Mouse (Mus musculus) adrenal gland, adult 2 months (tissue): Measurements from ENCODE around the gene Tiam2. TPM values are rescaled to one million over a fixed set of nuclear protein-coding genes. Genes with fewer than 3 reads are reported as not detected.
"Not testable (repeated sequence)": the region's sequence is repeated elsewhere in the genome, so short reads cannot be mapped to it uniquely, and the experiment has no call there.

Experiments
- DNase-seq: peaks from one replicate; pipeline ENCODE4 v3.0.0; 2021
- polyA plus RNA-seq: library from polyadenylated mRNA; depleted of rRNA; stranded (reverse); fragments of >200 nt; gene quantifications from 2 replicates; pipeline ENCODE4 v1.2.3, GENCODE M21; 2012
- total RNA-seq, 2 experiments: library from RNA; stranded (reverse); gene quantifications; 2 replicates each; pipeline ENCODE4 v1.2.3; 2021

The Tiam2 gene
- total and polyA plus RNA-seq, 3 experiments, result 6.5 to 29.4 (median 22.3) TPM

DNA sequence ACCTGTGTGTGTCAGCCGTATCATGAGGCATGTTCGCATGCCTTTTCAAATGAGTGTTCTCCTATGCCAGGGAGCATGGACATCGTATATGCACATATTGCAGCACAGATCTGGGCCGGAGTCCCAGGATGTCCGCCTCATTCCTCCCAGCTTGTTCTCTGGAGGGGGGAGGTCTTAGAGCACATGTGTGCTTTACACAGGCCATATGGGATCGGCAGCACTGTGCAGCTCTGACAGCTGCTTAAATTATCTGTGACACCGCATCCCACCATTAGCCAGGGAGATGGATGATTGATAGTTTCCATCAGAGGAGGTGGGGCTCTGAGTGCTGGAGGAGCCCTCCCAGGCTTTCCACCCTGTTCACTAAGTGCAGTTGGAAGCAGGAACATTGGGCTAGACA is 12.4 kb downstream of the Tiam2 start:
- DNase-seq, result no peak

DNA sequence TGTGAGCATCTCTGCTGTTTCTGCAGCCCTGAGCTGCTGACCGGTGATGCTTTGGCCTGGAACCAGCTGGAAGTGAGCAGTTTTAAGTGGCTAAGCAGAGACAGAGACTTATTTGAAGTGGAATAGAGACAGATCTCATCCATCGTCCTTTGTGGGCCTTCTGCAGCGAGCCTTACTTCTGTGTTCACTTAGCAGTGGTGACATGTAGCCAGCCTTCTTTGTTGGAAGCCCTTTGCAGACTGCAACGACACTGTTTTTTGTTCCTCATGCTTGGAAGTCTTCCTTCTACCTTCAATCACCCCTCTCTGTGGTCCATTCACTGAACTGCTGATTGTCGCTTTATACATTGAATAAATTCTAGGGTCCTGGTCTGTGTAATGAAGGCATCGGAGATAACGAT is 18.5 kb downstream of the Tiam2 start:
- no peak for DNase-seq

DNA sequence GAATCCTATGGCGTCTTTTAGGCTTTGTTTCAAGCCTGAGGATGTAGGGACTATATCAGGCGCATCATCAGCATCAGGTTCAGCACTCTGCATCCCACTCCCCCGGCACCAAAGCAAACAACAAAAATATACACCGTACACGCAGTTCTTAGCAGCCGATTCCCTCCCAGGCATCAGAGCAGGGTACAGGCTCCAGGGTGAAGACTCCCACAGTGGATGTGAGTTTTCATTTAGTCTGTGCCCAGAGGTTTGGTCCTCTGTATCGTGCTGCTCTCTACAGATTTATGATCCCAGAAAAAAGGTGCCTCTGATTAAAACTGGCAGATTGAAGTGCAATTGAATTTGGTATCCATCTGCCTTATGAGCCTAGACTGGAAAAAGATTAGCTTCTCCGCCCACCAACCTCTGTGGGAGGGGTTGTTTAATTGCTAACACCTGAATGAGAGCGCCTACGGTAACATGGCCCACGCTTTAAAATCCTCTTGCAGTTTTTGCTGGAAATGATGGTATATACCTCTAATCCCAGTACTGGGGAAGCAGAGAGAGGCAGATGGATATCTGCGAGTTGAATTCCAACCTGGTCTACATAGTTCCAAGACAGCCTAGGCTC is 19.0 kb downstream of the Tiam2 start:
- DNase-seq, result no peak

- no peak for DNase-seq
These were observed 21.4 kb downstream of the Tiam2 start for GRCm38 (mm10) chr17:3347800-3348199.

GRCm38 (mm10) chr17:3349331-3349730 is 23.0 kb downstream of the Tiam2 start:
- no peak for DNase-seq

DNA sequence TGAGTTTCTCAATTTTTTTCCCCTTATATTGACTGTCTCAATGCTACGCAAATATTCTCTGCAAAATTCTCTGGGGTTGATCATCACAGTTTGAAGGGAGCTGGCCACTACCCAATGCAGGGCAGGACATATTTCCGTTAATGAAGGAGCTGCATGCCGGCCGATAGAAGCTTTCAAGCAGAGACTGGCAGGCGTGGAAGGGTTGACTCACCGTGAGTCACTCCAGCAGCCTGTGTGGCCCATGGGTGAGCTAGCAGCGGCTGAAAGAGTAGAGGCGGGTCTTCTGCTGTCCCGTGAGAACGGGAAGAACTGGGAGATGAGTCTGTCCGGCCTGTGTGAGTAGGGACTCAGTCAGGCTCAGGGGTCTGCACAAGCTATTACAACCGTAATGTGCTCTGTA is 23.6 kb downstream of the Tiam2 start:
- DNase-seq, result peak; percentile 90

- DNase-seq, result no peak
These were observed 24.0 kb downstream of the Tiam2 start for GRCm38 (mm10) chr17:3350405-3350804.

DNA sequence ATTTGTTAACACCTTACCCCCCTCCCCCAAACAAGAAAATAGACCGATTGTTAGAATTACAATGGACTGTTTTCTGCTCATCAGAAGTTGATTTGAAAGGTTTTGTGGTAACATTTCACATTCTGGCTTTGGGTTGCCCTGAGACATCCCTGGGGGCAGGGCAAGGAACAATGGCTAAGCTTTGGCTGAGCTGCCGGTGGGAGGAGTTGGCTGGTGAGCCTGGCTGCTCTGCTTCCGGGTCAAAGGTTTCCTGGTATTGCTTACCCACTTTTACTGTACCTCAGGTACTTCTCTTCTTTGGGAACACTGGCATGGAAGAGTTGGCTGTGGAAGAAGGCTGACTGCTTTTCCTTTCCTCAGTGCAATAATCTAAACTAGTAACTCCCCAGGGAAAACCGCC is 25.3 kb downstream of the Tiam2 start:
- peak; percentile 17 for DNase-seq

DNA sequence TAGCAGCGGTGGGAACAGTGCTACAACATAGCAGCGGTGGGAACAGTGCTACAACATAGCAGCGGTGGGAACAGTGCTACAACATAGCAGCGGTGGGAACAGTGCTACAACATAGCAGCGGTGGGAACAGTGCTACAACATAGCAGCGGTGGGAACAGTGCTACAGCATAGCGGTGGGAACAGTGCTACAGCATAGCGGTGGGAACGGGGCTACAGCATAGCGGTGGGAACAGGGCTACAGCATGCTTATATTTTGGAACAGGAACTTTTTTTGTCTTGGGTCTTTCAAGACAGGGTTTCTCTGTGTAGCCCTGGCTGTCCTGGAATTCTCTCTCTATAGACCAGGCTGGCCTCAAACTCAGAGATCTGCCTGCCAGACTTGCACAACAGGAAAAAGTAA is 26.8 kb downstream of the Tiam2 start:
- not testable (repeated sequence) for DNase-seq

GRCm38 (mm10) chr17:3354856-3355255 is 28.5 kb downstream of the Tiam2 start:
- no peak for DNase-seq

GRCm38 (mm10) chr17:3356633-3357365 is 30.4 kb downstream of the Tiam2 start:
- no peak for DNase-seq

DNA sequence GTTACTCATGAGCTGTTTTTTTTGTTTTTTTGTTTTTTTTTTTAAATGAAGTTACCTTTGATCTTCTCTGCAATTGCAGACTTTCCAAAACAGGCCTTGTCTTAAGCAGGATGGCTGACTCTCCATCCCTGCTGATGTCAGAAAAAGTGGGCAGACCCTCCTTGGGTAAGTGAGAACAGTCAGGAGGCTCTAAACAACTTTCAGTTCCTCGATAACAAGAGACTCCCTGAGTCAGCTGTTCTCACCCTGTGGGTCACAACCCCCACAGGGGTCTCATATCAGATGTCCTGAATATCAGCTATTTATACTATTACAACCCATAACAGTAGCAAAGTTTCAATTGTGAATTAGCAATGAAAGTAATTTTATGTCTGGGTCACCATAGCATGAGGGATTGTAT is 33.9 kb downstream of the Tiam2 start:
- DNase-seq, result no peak

- DNase-seq, result no peak
These were observed 35.4 kb downstream of the Tiam2 start for GRCm38 (mm10) chr17:3361751-3362150.

GRCm38 (mm10) chr17:3363216-3363615 is 36.8 kb downstream of the Tiam2 start:
- DNase-seq, result no peak

DNA sequence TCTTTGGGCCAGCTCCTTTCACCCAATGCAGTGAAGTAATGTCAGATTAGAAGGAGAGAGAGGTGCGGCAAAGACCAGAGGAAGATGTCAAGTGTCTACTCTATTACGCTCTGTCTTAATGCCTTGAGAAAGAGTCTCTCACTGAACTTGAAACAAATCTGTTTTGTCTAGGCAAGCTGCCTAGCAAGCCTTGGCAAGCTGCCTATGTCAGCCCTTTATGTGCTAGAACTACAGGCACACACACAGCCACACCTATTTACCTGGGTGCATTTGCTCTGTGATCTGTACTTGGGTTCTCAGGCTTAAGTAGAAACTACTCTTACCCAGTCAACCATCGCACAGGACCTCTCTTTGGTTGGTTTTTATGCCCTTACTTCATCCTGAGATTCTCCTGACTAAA is 40.4 kb downstream of the Tiam2 start:
- DNase-seq, result peak; percentile 9

GRCm38 (mm10) chr17:3368386-3368785 is 42.0 kb downstream of the Tiam2 start:
- DNase-seq, result no peak

GRCm38 (mm10) chr17:3369631-3370030 is 43.3 kb downstream of the Tiam2 start:
- DNase-seq, result peak; percentile 8

DNA sequence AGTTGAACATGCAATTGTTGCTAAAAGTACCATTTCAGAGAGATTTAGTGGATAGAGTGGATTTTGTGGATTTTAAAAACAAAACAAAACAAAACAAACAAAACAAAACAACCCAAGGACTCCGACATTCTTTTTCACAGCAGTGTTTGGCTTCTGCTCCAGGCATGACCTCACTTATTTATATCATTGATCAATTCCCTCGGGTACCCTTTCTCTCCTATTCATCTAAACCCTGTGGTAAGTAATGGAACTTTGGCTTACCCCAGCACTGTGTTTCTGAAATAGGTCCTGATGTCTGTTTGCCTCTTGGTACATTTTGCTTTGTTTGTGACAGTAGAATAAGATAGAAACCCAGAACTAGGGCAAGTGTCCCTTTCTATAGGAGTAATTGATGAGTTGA is 52.2 kb downstream of the Tiam2 start:
- no peak for DNase-seq

GRCm38 (mm10) chr17:3379753-3380588 is 53.6 kb downstream of the Tiam2 start:
- no peak for DNase-seq

DNA sequence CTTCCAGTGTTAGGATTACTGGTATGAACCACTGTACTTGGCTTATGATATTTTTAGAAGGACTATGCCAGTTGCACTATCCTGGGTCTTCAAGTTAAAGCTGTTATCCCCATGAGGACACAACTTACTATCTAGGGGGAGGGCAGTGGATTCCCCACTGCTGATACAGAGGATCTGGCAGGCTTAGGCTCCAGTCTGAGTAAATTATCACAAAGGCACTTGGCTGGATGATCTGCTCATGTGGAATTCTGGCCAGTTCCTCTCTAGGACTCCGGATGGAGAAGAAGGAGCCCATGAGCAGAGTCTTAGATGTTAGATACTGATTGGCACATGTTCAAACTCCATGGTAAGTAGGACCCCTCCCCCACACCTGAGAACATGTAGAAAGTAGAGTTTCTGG is 59.0 kb downstream of the Tiam2 start:
- DNase-seq, result no peak

DNA sequence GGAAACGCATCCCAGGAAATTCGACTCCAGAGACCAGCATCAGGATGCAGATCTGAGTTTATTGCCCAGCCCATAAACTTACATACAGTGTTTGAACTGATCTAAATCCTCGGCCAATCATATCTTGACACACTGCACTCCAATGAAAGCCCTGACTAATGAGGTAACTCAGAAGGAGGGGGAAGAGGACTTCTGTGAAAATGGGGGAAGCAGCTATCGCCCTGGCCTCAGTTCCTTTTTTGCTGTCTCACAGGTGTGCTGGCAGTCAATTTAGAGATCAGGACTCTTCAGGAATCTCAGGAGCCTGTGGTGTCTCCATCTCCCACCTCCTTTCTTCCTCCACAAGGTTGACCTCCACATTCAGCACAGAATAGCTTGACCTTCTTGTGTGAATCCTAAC is 61.4 kb downstream of the Tiam2 start:
- no peak for DNase-seq

GRCm38 (mm10) chr17:3389741-3390140 is 63.4 kb downstream of the Tiam2 start:
- DNase-seq, result no peak

GRCm38 (mm10) chr17:3393981-3394380 is 67.6 kb downstream of the Tiam2 start:
- no peak for DNase-seq
